In genomic region chr17:6475270-6475669, GRCm38 (mm10) we compare ENCODE assay signal across 1 mouse cellular context.
TF ChIP-seq lines count a peak whose summit lies in the region.

No protein-coding gene starts in this region.

TF ChIP-seq in myocyte, 11 proteins besides CTCF, POLR2A, EP300 and RAD21 (continued from another document):
- TF ChIP-seq MYOD1 (IDR thresholded peaks at IDR 0.05; ENCODE audit: control insufficient read depth in 1 of 3, insufficient read length in 2 of 3, low read depth in 2 of 3) (peak; percentile 74 to 85 (median 80)), CEBPB (IDR thresholded peaks at IDR 0.05; ENCODE audit: insufficient read depth, poor library complexity, severe bottlenecking) (peak; percentile 86), MYOG (IDR thresholded peaks at IDR 0.05; ENCODE audit: control insufficient read depth in 1 of 3, insufficient read depth in 1 of 3, insufficient read length in 2 of 3, low read depth in 2 of 3) (peak; percentile 15 to 66 (median 18))
